Mouse (Mus musculus) adipocyte (in vitro differentiated cells): ENCODE results near the gene Gm5294.

Experiments used
- DNase-seq: peaks from one replicate; pipeline ENCODE4 v3.0.0-alpha.2; 2016; ENCODE audit warnings: low spot score

Gm5294 gene

GRCm38 (mm10) chr5:138819780-138820179 lies at the start of gene Gm5294:
Gene Gm5294, plus strand, starts transcription at chr5:138820080.
- no peak for DNase-seq

GRCm38 (mm10) chr5:138775096-138775495 lies 44.8 kb upstream of the Gm5294 start:
- peak; percentile 29 for DNase-seq

GRCm38 (mm10) chr5:138776346-138776745 lies 43.5 kb upstream of the Gm5294 start:
- DNase-seq, result peak; percentile 59

DNA sequence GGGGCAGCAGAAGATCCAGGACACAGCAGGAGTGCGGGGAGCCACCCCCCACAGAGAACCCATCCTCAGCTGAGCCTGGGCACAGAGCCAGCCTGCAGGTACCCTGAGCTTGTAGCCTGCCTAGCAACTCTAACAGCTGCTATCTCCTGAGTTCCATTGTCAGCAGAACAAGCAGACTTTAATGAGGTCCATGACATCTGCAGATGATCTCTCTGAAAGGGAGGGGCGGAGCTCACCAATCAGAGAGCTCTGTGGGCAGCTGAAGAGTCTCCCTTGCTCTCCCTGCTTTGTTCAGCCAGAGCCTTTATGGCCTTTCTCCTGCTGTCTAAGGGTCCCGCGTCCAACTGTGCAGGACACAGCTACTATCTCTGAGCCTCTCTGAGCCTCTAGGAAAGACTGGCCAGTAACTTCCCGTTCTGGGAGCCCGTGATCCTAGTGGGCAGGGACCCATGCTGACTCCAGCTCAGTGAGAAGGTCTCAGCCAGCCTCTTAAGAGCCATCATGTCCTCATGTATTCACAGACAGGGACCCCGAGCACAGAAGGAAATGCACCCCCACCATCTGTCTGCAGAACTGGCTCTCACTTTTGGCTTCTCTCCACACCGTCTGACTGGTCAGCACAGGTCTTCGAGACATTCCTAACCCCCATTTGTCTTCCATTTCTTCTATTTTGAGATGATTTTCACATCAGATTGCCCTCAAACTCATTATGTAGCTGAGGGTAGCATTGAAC lies 41.0 kb upstream of the Gm5294 start:
- no peak for DNase-seq

- DNase-seq, result peak; percentile 35
Measured at GRCm38 (mm10) chr5:138779655-138780054, 40.2 kb upstream of the Gm5294 start.

DNA sequence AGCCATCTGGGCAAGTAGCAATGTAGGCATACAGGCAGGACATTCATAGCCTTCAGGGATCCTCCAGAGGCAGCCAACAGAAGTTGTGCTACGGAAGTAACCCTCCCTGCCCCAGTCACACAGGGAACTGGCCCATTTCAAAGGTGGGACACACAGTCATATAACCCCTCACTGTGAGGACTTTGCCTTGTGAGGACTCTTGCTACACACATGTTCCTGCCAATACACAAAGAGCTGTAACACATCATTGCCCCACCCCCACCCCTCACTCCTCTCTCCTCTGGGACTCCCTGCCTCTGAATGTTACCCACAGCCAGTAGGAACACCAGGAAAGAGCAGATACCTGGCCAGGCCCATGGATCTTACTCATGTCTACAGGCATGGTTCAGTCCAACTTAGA lies 37.2 kb upstream of the Gm5294 start:
- no peak for DNase-seq

DNA sequence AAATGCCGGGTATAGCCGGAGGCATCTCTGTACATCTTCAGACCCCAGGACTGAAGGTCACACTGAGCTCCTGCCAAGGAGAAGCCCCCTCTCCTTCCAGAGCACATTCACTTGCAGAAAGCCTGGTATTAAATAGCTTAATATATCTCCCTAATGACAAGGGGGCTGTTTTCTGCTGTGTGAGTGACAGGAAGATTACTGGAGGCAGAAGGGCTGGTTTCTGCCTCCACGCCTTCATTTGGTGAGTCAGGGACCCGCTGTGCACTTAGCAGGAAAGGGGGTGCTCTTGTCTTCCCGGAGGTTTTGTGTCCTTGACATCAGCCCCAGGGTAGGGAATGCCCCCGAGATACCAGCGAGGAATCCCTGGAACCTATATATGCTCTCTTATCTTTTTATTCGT lies 36.7 kb upstream of the Gm5294 start:
- no peak for DNase-seq

DNA sequence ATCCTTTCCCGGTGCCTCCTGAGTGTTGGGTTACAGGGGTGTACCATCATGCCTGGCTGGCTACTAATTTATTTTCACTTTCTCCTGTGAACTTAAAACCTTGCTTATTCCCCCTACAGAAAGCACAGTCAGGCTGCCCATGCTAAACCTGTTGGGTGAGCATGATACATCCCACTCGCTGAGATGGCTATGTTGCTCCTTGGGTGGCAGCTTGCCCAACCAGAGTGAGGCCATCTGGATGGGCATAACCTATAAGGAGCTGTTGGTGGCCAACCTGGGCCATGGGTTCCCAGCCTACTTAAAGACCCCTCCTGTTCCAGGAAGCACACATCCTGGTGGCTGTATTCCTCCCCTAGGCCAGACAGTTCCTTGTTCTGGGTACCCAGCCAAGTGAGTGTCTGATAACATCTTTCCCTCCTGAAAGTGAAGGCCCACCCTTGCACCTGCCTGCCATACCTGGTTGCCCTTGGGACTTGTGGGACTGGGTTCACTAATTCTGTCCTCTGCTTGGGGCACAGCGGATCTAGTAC lies 33.8 kb upstream of the Gm5294 start:
- no peak for DNase-seq

DNA sequence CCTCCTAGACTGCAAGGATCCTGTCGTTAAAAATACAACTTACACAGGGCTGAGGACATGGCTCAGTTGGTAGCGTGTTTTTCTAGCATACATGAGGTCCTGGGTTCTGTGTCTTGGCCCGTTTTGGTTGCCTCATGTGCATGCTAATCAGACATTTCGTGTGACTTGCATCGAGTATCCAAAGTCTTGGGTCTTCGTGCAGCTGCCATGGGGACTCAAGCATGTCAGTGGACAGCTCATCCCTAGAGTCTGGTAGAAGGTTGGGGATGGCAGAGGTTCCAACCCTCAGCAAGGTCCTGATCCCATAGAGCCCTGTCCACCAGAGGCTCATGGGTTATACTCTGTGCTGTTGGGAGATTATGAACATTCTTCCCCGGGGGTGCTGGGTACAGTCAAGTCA lies 32.2 kb upstream of the Gm5294 start:
- no peak for DNase-seq

- DNase-seq, result no peak
Measured at GRCm38 (mm10) chr5:138788481-138789211, 31.2 kb upstream of the Gm5294 start.

DNA sequence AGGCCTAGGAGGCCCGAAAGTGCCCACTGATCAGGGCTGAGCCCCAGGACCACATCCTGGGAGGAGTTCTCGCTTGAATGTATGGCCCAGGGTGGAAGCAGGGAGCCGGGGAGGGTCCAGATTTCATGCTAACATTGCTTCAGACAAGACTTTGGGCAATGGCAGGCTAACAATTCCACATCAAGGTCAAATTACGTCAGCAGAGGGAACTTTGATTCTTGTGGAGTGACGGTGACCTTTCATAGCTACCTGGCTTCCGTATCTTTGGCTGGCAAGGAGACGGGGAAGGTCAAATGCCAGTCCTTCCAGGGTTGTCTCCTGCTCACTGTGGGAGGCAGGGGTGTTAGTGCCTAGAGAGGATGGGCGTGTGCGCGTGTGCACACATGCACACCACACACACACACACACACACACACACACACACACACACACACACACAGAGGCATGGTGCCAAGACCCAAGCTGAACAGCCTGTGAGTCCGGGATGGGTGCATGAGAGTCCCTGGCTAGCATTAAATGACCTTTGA lies 28.9 kb upstream of the Gm5294 start:
- no peak for DNase-seq

DNA sequence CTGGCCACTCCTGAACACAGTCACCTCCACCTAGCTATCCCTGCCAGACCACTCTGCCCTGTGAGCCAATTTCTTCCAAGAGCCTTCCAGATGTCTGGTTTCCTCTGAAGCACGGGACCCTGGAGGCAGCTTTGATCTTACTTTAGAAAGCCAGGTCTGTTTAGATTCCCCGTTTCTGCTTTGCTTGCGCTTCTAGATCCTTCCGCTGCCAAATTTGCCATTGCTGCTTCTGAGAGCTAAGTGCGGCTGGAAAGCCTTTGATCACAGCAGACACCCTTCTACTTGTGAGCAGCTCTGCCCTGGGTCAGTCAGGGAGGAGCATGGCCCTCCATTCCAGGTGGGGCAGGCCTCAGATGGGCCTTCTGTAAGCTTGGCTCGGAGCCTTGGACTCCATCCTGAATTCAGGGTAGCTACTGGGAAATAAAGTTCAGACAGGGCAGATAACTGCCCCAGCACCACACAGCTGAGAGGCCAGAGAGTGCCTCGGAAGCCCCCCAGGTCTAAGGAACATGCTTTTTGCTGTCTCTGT lies 18.2 kb upstream of the Gm5294 start:
- DNase-seq, result no peak

- no peak for DNase-seq
Measured at GRCm38 (mm10) chr5:138804286-138804685, 15.6 kb upstream of the Gm5294 start.

GRCm38 (mm10) chr5:138809767-138810166 lies 10.1 kb upstream of the Gm5294 start:
- DNase-seq, result no peak

DNA sequence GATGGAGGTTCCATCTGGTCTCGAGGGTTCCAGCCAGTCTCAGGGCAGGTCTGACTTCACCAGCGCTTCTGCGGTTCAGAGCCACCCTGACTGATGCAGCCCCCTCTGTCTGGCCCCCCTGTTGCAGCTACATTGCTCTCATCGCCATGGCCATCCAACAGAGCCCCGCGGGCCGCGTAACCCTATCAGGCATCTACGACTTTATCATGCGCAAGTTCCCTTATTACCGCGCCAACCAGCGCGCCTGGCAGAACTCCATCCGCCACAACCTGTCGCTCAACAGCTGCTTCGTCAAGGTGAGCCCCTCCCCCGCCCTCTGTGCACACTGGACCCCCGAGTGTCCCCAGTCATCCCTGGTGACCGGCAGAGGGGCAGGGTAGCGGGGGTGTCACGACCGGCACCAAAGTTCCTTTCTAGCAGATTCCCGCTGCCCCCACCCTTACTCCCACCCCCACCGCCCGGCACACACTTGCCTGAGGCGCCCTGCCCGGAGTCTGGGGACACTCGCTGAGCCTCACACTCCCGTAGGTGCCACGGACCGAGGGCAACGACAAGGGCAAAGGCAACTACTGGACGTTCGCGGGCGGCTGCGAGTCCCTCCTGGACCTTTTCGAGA lies 945 bp downstream of the Gm5294 start:
- DNase-seq, result no peak

DNA sequence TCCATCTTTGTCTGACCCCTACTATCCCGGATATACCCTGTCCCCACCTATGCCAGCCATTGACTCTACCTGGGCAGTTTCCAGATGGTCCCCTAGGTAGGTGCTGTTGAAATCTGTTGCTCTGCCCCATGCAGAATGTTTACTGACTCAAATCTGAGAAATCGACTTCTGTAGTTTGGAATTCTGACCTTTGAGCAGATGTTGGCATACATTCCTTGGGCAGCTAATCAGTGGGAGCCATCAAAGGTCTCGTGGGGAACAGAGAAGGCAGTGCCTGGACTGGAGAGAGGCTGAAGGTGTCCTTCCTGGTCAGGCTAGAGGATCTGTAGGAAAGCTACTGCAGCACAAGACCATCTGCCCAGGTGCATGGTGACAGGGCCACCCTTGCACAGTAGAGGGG lies 5.2 kb downstream of the Gm5294 start:
- DNase-seq, result no peak

GRCm38 (mm10) chr5:138833406-138833805 lies 13.5 kb downstream of the Gm5294 start:
- no peak for DNase-seq

DNA sequence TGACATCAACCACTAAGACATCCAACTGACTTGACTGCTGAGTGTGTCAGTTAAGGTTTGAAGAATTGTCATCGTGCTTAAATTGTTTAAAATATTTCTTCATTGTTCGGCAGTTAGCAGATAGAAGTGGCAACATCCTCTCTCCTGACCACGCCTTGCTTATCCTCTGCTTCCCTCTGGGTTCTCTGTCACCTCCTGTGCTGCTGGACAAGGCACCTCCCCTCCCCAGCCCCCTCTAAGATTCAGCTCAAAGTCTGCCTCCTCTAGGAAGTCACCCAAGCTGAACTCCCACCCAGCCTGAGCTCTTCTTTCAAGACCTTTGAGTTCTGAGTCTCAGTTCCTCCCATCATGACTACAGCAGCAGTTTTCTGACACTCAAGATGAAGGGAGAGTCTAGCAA lies 15.0 kb downstream of the Gm5294 start:
- no peak for DNase-seq

GRCm38 (mm10) chr5:138840981-138841380 lies 21.1 kb downstream of the Gm5294 start:
- DNase-seq, result no peak

DNA sequence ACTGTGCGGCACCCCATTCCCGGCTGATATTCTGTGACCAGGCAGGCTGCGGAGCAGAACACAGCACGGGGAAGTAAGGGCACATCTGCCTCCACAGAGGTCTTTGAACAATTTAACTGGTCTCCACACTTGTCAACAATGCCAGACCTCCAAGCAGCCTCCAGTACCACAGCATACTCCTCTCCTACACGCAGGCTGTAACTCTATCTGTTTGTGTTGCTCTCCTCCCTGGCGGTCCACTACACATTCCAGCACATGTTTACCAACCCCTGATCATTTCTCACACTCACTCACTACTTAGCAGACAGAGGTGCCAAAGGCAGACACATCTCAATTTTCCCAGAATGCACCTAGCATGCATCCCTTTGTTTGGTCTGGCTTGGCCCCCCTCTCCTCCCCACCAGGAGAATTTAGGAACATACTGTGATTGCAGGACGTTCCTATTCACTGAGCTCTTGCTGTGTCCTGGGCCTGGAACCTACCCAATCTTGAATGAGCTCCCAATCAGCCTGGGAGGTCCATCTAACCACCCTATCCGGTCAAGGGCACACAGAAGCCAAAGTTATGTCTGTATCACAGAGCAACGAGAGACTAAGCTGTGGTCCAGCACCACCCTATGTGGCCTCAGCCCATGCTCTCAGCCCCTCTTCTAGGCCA lies 23.4 kb downstream of the Gm5294 start:
- DNase-seq, result no peak

GRCm38 (mm10) chr5:138846506-138846905 lies 26.6 kb downstream of the Gm5294 start:
- DNase-seq, result no peak

DNA sequence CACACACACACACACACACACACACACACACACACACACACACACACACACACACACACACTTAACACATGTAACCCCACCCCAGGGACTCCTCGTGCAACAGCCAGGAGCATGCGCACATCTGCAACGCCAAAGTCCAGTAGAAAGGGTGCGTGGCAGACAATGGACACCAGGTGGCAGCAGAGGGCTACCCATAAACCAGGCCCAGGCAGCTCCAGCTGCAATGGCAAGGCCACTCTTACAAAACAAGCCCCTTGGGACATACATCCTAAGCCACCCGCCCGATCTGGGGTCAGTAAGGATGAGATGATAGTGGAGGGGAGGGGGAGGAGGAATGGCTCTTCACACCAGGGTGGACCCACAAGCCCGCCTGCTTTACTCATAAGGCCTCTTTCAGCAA lies 28.2 kb downstream of the Gm5294 start:
- DNase-seq, result peak; percentile 97
